Mouse (Mus musculus) stomach, embryonic 16.5 days (tissue): ENCODE results near the gene Chrne. TPM values are rescaled to one million over a fixed set of nuclear protein-coding genes. Genes with fewer than 3 reads are reported as not detected.

Experiments
- ATAC-seq: fragments of 200-750 bp; cut with Nextera tagmentation; 2 replicates; pipeline ENCODE4 v1.8.0; 2017; ENCODE audit warnings: moderate number of reproducible peaks, moderate TSS enrichment; ENCODE audit not compliant: insufficient read depth, low FRiP score
- H3K27ac ChIP-seq: fragments of 300-500 bp; sonication (generic); 2 replicates; pipeline ENCODE4 v1.5.1; 2014; ENCODE audit warnings: low read length
- H3K27me3 ChIP-seq: fragments of 300-500 bp; sonication (generic); 2 replicates; pipeline ENCODE4 v1.6.1; 2014; ENCODE audit warnings: low read length, control low read depth, mixed read lengths; ENCODE audit not compliant: control insufficient read depth, insufficient read depth
- H3K36me3 ChIP-seq: fragments of 300-500 bp; sonication (generic); 2 replicates; pipeline ENCODE4 v1.6.1; 2014; ENCODE audit warnings: low read length; ENCODE audit not compliant: control insufficient read depth, insufficient read depth
- H3K4me1 ChIP-seq: fragments of 300-500 bp; sonication (generic); 2 replicates; pipeline ENCODE4 v1.6.1; 2014; ENCODE audit warnings: low read length, control low read depth, mixed read lengths; ENCODE audit not compliant: control insufficient read depth, insufficient read depth
- H3K4me2 ChIP-seq: fragments of 300-500 bp; sonication (generic); 2 replicates; pipeline ENCODE4 v1.6.1; 2014; ENCODE audit warnings: low read depth, low read length, mixed read lengths
- H3K4me3 ChIP-seq: fragments of 300-500 bp; sonication (generic); replicated peaks from 2 replicates; pipeline ENCODE4 v1.5.1; 2014; ENCODE audit warnings: mild to moderate bottlenecking, low read length
- H3K9ac ChIP-seq: fragments of 300-500 bp; sonication (generic); 2 replicates; pipeline ENCODE4 v1.6.1; 2014; ENCODE audit warnings: low read length
- H3K9me3 ChIP-seq: fragments of 300-500 bp; sonication (generic); replicated peaks from 2 replicates; pipeline ENCODE4 v1.6.1; 2016; ENCODE audit warnings: low read length, control low read depth; ENCODE audit not compliant: control insufficient read depth
- WGBS: fragments of 180-500 bp; shearing (Covaris S2); extraction: QIAGEN DNeasy Blood & Tissue Kit; methylation state at CpG from one replicate; pipeline ENCODE4 v1.1.7; 2014; 5-methylcytosine and 5-hydroxymethylcytosine counted together
- polyA plus RNA-seq: library from polyadenylated mRNA; unstranded; fragments of >200 nt; fragmentation: Nextera tagmentation; extraction: Ambion mirVana; gene quantifications from 2 replicates; pipeline ENCODE4 v1.2.1, GENCODE M21; 2015

Chrne gene
- polyA plus RNA-seq, 1 experiment from 2014 or later, result 0.37 TPM

DNA sequence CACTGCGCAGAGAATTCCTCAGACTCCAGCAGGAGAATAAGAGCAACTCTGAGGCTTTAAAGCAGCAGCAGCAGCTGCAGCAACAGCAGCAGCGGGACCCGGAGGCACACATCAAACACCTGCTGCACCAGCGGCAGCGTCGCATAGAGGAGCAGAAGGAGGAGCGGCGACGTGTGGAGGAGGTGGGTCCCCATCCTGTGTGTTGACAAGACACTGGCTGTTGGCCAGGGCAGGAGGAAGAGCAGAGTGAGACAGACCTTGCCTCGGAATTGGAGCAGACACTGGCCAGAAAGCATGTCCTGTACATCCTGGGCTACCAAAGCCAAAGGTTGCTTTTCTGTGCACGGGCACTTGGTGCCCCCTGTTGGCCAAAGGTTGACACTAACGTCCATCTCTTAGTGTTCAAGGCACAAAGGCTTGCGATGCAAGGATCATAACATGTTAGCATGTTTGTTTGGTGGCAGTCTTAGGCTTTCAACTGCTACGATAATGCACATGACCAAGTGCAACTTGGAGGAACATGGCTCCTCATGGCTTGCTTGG, 13.9 kb downstream of the Chrne start:
- no peak overlapping the region for H3K27ac ChIP-seq
- ATAC-seq, result 0 out of 2 replicates have a peak, but pooled peaks have one; percentile 30
- H3K9ac ChIP-seq, result no peak overlapping the region
- peaks cover 16% of the 10 kb centered on the region for H3K36me3 ChIP-seq
- no peak overlapping the region for H3K4me3 ChIP-seq
- no peaks in the 10 kb centered on the region for H3K27me3 ChIP-seq
- H3K9me3 ChIP-seq, result no peaks in the 10 kb centered on the region
- WGBS, result 52% methylated on average over 14 of the region's 14 CpGs
- no peaks in the 10 kb centered on the region for H3K4me1 ChIP-seq
- no peak overlapping the region for H3K4me2 ChIP-seq

DNA sequence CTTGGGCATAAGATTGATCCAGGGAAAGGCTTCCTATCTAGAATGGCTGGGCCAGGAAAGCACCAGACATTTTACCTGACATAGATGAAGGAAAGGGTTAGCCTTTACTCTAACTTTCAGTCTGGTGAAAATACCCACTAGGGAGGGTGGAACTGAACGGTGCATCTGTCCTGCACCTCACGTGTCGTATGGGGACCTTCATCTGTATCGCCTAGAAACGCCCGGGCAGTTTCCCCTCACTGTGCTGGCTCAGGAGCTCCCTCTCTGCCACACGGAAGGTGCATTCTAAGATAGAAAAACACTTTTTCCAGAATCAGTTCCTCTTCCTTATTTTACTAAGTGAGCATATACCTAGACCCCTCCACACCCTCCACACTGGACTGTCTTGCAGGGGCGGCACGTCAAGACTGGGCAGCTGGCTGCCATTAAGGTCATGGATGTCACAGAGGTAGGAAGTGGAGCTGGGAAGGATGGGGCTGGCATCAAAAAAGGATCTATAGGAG, 20.5 kb downstream of the Chrne start:
- no peak for ATAC-seq
- H3K27ac ChIP-seq, result no peak overlapping the region
- 0 out of 2 replicates have a peak, but pooled peaks cover 3% of the 10 kb centered on the region for H3K36me3 ChIP-seq
- H3K27me3 ChIP-seq, result no peaks in the 10 kb centered on the region
- H3K9me3 ChIP-seq, result no peaks in the 10 kb centered on the region
- H3K4me1 ChIP-seq, result 0 out of 2 replicates have a peak, but pooled peaks cover 8% of the 10 kb centered on the region
- 82% methylated on average over 9 of the region's 9 CpGs for WGBS
- H3K4me3 ChIP-seq, result no peak overlapping the region
- H3K9ac ChIP-seq, result no peak overlapping the region
- H3K4me2 ChIP-seq, result no peak overlapping the region

DNA sequence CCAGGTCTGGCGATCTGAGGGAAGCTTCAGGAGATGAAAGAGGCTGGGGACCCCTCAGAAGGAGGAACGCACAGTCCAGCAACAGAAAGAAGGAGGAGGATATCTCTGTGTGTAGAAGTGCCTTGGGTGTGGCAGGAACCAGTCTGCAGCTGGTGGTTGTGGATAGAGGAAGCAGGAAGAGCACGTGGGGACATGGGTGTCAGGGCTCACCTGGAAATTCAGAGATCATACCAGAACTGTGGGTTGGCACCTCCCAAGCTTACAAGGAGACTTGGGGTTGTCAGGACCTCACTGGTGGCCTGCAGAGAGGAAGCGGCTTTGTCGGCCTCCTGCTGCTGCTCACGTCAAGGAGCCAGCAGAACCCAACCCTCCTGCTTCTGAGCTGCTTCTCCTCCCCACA, 21.7 kb downstream of the Chrne start:
- 0 out of 2 replicates have a peak, but pooled peaks cover 8% of the 10 kb centered on the region for H3K4me1 ChIP-seq
- H3K27me3 ChIP-seq, result no peaks in the 10 kb centered on the region
- 79% methylated on average over 6 of the region's 6 CpGs for WGBS
- 0 out of 2 replicates have a peak, but pooled peaks cover 3% of the 10 kb centered on the region for H3K36me3 ChIP-seq
- no peaks in the 10 kb centered on the region for H3K9me3 ChIP-seq
- no peak overlapping the region for H3K4me3 ChIP-seq
- no peak for ATAC-seq
- H3K4me2 ChIP-seq, result no peak overlapping the region
- no peak overlapping the region for H3K9ac ChIP-seq
- H3K27ac ChIP-seq, result no peak overlapping the region

DNA sequence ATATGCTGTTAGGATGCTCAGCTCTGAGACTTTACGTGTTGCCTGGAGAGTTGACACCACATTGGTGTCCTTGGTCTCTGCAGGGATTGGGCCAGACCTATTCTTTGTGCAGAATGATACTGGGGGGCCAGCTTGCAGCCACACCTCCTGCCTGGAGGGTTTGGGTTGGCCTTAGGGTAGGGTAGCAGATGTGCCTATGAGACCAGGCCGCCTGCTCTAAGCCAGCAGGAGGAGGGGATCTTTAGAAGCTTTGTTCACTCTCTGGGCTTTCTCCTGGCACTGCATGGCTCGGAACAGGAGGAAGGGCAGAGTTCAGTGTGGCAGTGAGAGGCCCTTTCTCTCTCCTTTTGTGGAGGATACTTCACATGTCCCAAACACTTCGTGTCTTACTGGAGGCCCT, 22.9 kb downstream of the Chrne start:
- Histone ChIP-seq H3K36me3 (0 out of 2 replicates have a peak, but pooled peaks cover 3% of the 10 kb centered on the region), H3K4me2 (no peak overlapping the region)

DNA sequence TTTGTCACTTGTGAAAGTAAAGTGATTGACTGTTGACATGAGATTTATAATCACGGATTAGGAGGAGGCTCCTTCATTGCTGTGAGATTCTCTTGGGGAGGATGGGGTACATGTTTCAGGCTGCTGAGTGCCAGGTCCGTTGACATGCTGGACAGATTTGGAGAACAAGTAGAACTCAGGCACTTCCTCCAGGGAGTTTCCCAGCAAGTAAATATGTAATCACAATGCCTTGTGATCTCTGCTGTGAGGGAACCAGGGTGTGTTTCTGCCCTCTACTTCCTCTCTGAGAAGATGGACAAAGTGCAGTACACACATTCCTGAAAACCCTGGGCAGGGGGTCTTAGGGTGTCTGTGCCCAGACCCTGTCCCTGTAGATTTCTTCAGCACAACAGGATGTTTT, 23.4 kb downstream of the Chrne start:
- Histone ChIP-seq H3K4me1 (0 out of 2 replicates have a peak, but pooled peaks cover 8% of the 10 kb centered on the region), H3K4me2 (no peak overlapping the region), H3K9me3 (no peaks in the 10 kb centered on the region), H3K27me3 (no peaks in the 10 kb centered on the region), H3K9ac (no peak overlapping the region), H3K4me3 (no peak overlapping the region), H3K36me3 (0 out of 2 replicates have a peak, but pooled peaks cover 3% of the 10 kb centered on the region), H3K27ac (peak overlapping the region; percentile 56)
- WGBS, result 42% methylated on average over 2 of the region's 2 CpGs
- ATAC-seq, result 0 out of 2 replicates have a peak, but pooled peaks have one; percentile 17

More for the DNA sequence above, 22.9 kb downstream of the Chrne start:
- Histone ChIP-seq H3K27ac (peak overlapping the region; percentile 55), H3K9me3 (no peaks in the 10 kb centered on the region), H3K4me3 (no peak overlapping the region), H3K27me3 (no peaks in the 10 kb centered on the region), H3K9ac (no peak overlapping the region), H3K4me1 (0 out of 2 replicates have a peak, but pooled peaks cover 8% of the 10 kb centered on the region)
- ATAC-seq, result no peak
- 60% methylated on average over 4 of the region's 4 CpGs for WGBS

DNA sequence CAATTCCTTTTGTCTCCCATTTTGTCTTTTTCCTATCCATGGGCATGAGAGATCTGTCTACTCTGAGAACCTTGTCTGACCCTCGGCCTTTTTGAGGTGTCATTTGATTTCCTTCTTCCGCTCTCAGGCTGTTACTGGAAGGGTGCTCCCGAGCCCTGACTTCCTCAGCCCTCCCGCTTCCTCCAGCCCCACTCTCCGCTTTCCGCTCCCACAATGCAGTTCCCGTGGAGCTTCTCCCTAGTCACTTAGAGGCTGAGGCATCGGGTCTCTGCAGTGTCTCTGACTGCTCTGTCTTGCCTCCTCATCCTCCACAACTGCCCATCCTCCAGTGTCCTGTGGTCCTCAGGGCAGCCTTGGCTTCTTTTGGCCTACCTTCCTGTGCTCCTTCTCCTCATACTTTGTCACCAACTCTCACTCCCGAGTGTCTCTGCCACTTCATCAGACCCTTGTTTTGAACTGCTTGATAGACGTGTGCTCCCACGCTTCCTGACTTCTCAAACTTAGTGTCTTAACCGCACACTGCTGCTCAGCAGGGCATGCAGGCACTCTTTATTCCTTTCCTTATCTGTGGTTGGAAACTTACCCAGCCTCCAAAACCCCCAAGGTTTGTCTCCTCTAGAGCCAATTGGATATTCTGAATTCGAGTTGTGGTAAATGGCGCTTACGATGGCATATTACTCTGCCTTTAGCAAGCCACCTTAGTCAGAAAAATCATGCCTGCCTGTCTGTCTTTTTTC, 24.6 kb downstream of the Chrne start:
- Histone ChIP-seq H3K4me3 (no peak overlapping the region), H3K4me1 (0 out of 2 replicates have a peak, but pooled peaks cover 8% of the 10 kb centered on the region), H3K9ac (no peak overlapping the region), H3K4me2 (no peak overlapping the region), H3K9me3 (no peaks in the 10 kb centered on the region), H3K27ac (0 out of 2 replicates have a peak overlapping the region, but pooled peaks have one; percentile 56), H3K27me3 (no peaks in the 10 kb centered on the region), H3K36me3 (0 out of 2 replicates have a peak, but pooled peaks cover 2% of the 10 kb centered on the region)
- no peak for ATAC-seq
- 81% methylated on average over 15 of the region's 15 CpGs for WGBS

DNA sequence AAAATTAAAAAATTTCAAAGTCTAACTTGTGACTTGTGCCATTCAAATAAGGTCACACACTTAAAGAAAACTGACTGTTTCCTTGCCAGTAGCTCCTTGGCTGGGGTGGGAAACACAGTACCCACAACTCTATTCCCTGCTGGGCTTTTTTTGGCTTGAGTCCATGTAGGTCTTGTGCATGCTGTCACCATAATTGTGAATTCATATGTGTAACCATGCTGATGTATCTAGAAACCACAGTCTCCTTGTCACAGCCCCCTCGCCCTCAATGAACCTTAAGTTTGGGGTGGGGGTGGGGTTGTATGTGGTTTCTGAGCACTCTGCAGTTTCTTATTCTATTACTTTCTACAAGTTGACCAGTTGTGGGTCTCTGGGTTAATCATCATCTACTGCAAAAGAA, 27.3 kb downstream of the Chrne start:
- no peak overlapping the region for H3K9ac ChIP-seq
- no peaks in the 10 kb centered on the region for H3K9me3 ChIP-seq
- 0 out of 2 replicates have a peak, but pooled peaks cover 9% of the 10 kb centered on the region for H3K4me1 ChIP-seq
- no peak overlapping the region for H3K4me2 ChIP-seq
- H3K36me3 ChIP-seq, result no peaks in the 10 kb centered on the region
- no peak overlapping the region for H3K4me3 ChIP-seq
- no peak overlapping the region for H3K27ac ChIP-seq
- ATAC-seq, result no peak
- 83% methylated on average over 1 of the region's 1 CpGs for WGBS
- H3K27me3 ChIP-seq, result no peaks in the 10 kb centered on the region

DNA sequence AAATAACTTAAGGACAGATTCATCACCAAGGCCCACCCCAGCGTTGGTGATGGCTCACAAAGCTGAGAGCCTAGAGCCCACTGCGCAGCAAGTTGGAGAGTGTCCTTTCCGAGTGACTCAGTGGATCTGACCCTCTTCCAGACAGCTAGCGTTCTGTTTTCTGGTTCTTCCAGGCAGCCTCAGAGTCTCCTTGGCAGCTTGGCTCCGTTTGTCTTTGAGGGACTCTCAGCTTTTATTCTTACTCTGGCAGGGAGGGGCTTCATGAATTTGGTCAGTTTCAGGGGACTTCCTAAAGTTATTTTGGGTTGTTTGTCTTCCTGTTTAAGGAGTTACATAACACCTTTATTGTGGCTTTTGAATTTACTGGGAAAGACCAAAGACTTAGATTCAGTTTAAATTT, 32.1 kb downstream of the Chrne start:
- 62% methylated on average over 5 of the region's 5 CpGs for WGBS
- Histone ChIP-seq H3K4me2 (no peak overlapping the region), H3K27me3 (no peaks in the 10 kb centered on the region), H3K4me3 (no peak overlapping the region), H3K9ac (no peak overlapping the region), H3K4me1 (peaks cover 37% of the 10 kb centered on the region), H3K9me3 (no peaks in the 10 kb centered on the region), H3K36me3 (no peaks in the 10 kb centered on the region), H3K27ac (peak overlapping the region; percentile 2; the same call in 1 of the 2 replicates)
- ATAC-seq, result no peak

DNA sequence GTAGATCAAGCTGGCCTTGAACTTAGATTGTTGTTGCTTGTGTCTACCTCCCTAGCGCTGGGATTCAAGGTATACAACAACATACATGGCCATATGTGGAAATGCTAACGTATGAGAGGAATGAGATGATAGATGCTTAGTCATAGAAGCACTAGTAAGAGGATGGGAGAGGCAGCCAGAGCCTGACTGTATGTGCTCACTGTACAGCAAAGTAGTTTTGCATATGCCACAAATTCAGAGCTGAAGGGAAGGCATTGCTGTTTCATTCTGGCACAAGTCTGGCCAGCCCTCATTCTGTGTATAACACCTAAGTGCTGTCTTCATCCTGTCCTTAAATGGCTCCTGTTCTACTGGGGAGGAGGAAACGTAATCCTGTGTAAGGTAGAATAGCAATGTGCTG, 32.8 kb downstream of the Chrne start:
- no peak for ATAC-seq

More for the DNA sequence above, 32.8 kb downstream of the Chrne start:
- 78% methylated on average over 3 of the region's 3 CpGs for WGBS
- no peak overlapping the region for H3K4me3 ChIP-seq
- no peaks in the 10 kb centered on the region for H3K36me3 ChIP-seq
- no peaks in the 10 kb centered on the region for H3K9me3 ChIP-seq
- H3K9ac ChIP-seq, result no peak overlapping the region
- H3K27ac ChIP-seq, result peak overlapping the region; percentile 92
- no peak overlapping the region for H3K4me2 ChIP-seq
- peaks cover 38% of the 10 kb centered on the region for H3K4me1 ChIP-seq
- H3K27me3 ChIP-seq, result no peaks in the 10 kb centered on the region
